Mouse (Mus musculus): Measurements from ENCODE around the gene Akr1b10. TPM values are rescaled to one million over a fixed set of nuclear protein-coding genes. Genes with fewer than 3 reads are reported as not detected.

Akr1b10 gene
- polyA plus RNA-seq, 1 experiment, result 16.9 TPM

GRCm38 (mm10) chr6:34419071-34419470, 35.1 kb downstream of the Akr1b10 start:
- Histone ChIP-seq H3K27me3 (ENCODE audit: control insufficient read depth, insufficient read depth, low read length, poor library complexity, severe bottlenecking) (no peaks in the 10 kb centered on the region), H3K27ac (ENCODE audit: insufficient read depth, low read length) (no peak overlapping the region), H3K36me3 (ENCODE audit: control insufficient read depth, insufficient read depth, low read length, poor library complexity, severe bottlenecking) (no peaks in the 10 kb centered on the region), H3K9me3 (replicated peaks; ENCODE audit: control insufficient read depth, insufficient read depth, low read length, poor library complexity, severe bottlenecking) (no peaks in the 10 kb centered on the region), H3K4me3 (ENCODE audit: low read depth, low read length) (no peak overlapping the region), H3K4me1 (ENCODE audit: control insufficient read depth, insufficient read depth, low read length) (no peaks in the 10 kb centered on the region), H3K9ac (ENCODE audit: low read depth, poor library complexity, severe bottlenecking) (no peak overlapping the region)
- TF ChIP-seq POLR2A (IDR thresholded peaks at IDR 0.05; ENCODE audit: insufficient read depth, low read length), result no peak
- TF ChIP-seq CTCF (IDR thresholded peaks at IDR 0.05; ENCODE audit: low read depth, low read length), result no peak
- TF ChIP-seq EP300 (IDR thresholded peaks at IDR 0.05; ENCODE audit: insufficient read depth, low read depth, low read length), result no peak

DNA sequence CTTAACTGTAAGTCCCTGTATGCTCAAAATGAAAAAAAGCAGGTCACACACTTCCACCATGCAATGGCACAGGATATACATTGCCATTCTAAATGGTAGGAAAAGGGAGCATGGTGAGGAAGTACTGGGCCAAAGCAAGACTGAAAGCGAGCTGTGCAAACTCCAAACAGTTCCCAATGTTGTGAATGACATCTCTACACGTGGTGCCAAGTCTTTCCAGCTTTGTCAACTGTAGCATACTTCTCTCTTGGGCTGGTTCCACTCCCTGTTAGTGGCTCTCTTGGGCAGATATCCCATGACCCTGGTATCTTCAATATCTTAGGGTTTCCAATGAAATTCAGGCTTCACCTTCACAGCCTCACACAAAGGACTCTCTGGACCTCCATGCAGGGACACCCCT, 55.0 kb downstream of the Akr1b10 start:
- Histone ChIP-seq H3K9ac (ENCODE audit: low read depth, poor library complexity, severe bottlenecking) (no peak overlapping the region), H3K9me3 (replicated peaks; ENCODE audit: control insufficient read depth, insufficient read depth, low read length, poor library complexity, severe bottlenecking) (no peaks in the 10 kb centered on the region), H3K4me1 (ENCODE audit: control insufficient read depth, insufficient read depth, low read length) (no peaks in the 10 kb centered on the region), H3K36me3 (ENCODE audit: control insufficient read depth, insufficient read depth, low read length, poor library complexity, severe bottlenecking) (no peaks in the 10 kb centered on the region), H3K27me3 (ENCODE audit: control insufficient read depth, insufficient read depth, low read length, poor library complexity, severe bottlenecking) (peaks cover 1% of the 10 kb centered on the region; the same call in 1 of the 2 replicates), H3K4me3 (ENCODE audit: low read depth, low read length) (no peak overlapping the region), H3K27ac (ENCODE audit: insufficient read depth, low read length) (no peak overlapping the region)
- no peak for TF ChIP-seq POLR2A (IDR thresholded peaks at IDR 0.05; ENCODE audit: insufficient read depth, low read length)
- TF ChIP-seq CTCF (IDR thresholded peaks at IDR 0.05; ENCODE audit: low read depth, low read length), result no peak
- TF ChIP-seq EP300 (IDR thresholded peaks at IDR 0.05; ENCODE audit: insufficient read depth, low read depth, low read length), result no peak

DNA sequence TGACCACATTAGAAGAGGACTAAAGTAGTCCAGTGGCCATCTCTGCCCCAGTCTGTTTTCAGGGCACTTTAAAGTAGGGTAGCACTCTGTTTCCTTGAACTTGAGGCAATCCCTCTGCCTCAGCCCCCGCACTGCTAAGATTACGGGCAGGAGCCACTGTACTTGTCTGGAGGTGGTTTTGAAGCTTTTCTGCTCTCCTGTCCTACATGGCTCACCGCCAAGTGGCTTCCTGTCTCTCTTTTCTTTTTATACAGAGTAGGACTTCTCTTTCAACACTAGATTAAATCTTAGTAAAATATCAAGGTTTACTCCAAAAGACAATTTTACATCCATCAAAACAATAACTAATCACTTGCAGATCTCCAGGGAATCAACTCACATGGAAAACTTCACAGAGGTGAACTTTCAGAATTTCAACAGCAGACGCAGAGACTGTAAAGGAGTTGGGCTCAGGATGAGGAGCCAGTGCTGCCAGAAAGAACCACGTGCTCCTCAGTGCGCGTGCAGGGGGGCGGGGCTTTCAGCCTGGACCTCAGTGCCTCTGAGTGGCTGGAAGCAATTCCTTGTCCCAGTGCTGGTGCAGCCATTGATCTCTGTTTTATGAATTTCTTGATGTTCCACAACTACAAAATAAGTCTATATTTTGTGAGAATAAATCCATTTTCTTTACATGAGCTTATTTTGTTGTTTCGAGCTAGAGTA, 57.7 kb downstream of the Akr1b10 start:
- Histone ChIP-seq H3K36me3 (ENCODE audit: control insufficient read depth, insufficient read depth, low read length, poor library complexity, severe bottlenecking) (no peaks in the 10 kb centered on the region), H3K27ac (ENCODE audit: insufficient read depth, low read length) (no peak overlapping the region), H3K27me3 (ENCODE audit: control insufficient read depth, insufficient read depth, low read length, poor library complexity, severe bottlenecking) (no peaks in the 10 kb centered on the region), H3K9me3 (replicated peaks; ENCODE audit: control insufficient read depth, insufficient read depth, low read length, poor library complexity, severe bottlenecking) (no peaks in the 10 kb centered on the region), H3K4me1 (ENCODE audit: control insufficient read depth, insufficient read depth, low read length) (no peaks in the 10 kb centered on the region), H3K4me3 (ENCODE audit: low read depth, low read length) (no peak overlapping the region), H3K9ac (ENCODE audit: low read depth, poor library complexity, severe bottlenecking) (no peak overlapping the region)
- TF ChIP-seq EP300 (IDR thresholded peaks at IDR 0.05; ENCODE audit: insufficient read depth, low read depth, low read length) (no peak), CTCF (IDR thresholded peaks at IDR 0.05; ENCODE audit: low read depth, low read length) (no peak), POLR2A (IDR thresholded peaks at IDR 0.05; ENCODE audit: insufficient read depth, low read length) (no peak)

GRCm38 (mm10) chr6:34443791-34444190, 59.8 kb downstream of the Akr1b10 start:
- TF ChIP-seq POLR2A (IDR thresholded peaks at IDR 0.05; ENCODE audit: insufficient read depth, low read length), result no peak
- no peak for TF ChIP-seq CTCF (IDR thresholded peaks at IDR 0.05; ENCODE audit: low read depth, low read length)
- no peak for TF ChIP-seq EP300 (IDR thresholded peaks at IDR 0.05; ENCODE audit: insufficient read depth, low read depth, low read length)
- H3K4me1 ChIP-seq (ENCODE audit: control insufficient read depth, insufficient read depth, low read length), result no peaks in the 10 kb centered on the region
- no peaks in the 10 kb centered on the region for H3K27me3 ChIP-seq (ENCODE audit: control insufficient read depth, insufficient read depth, low read length, poor library complexity, severe bottlenecking)
- H3K9ac ChIP-seq (ENCODE audit: low read depth, poor library complexity, severe bottlenecking), result no peak overlapping the region
- H3K36me3 ChIP-seq (ENCODE audit: control insufficient read depth, insufficient read depth, low read length, poor library complexity, severe bottlenecking), result no peaks in the 10 kb centered on the region
- no peaks in the 10 kb centered on the region for H3K9me3 ChIP-seq (replicated peaks; ENCODE audit: control insufficient read depth, insufficient read depth, low read length, poor library complexity, severe bottlenecking)
- no peak overlapping the region for H3K4me3 ChIP-seq (ENCODE audit: low read depth, low read length)
- H3K27ac ChIP-seq (ENCODE audit: insufficient read depth, low read length), result no peak overlapping the region

Other genes starting within 250 kb of the Akr1b10 start
- 18.7 and 20.6 TPM in 2 replicates for gene Slc35b4, start 207.1 kb upstream of the Akr1b10 start, polyA plus RNA-seq (2011; ENCODE audit: insufficient read depth, insufficient read length, low read depth, missing spikeins)
- gene Akr1b3, start 66.7 kb upstream of the Akr1b10 start, polyA plus RNA-seq (2011; ENCODE audit: insufficient read depth, insufficient read length, low read depth, missing spikeins), result 143 and 148 TPM in 2 replicates
- 4.0 and 4.8 TPM in 2 replicates for gene Akr1b8, start 30.1 kb upstream of the Akr1b10 start, polyA plus RNA-seq (2011; ENCODE audit: insufficient read depth, insufficient read length, low read depth, missing spikeins)
- gene Akr1b7, start 28.1 kb downstream of the Akr1b10 start, polyA plus RNA-seq (2011; ENCODE audit: insufficient read depth, insufficient read length, low read depth, missing spikeins), result 0.48 and 0.55 TPM in 2 replicates
- 24.0 and 26.3 TPM in 2 replicates for gene Bpgm, start 92.0 kb downstream of the Akr1b10 start, polyA plus RNA-seq (2011; ENCODE audit: insufficient read depth, insufficient read length, low read depth, missing spikeins)
- 392 and 403 TPM in 2 replicates for gene Cald1, start 214.3 kb downstream of the Akr1b10 start, polyA plus RNA-seq (2011; ENCODE audit: insufficient read depth, insufficient read length, low read depth, missing spikeins)

Measured in ES-Bruce4 (cell line).